Mouse (Mus musculus) cortical plate, adult 2 months (tissue): ENCODE data around the gene Dcaf1.

Experiments
- CTCF ChIP-seq: fragments of 200-500 bp; IDR thresholded peaks from 2 replicates; pipeline ENCODE4 v1.5.1; 2011; ENCODE audit warnings: mild to moderate bottlenecking, control low read depth, low read length; ENCODE audit not compliant: insufficient read depth; ENCODE audit errors: extremely low read depth
- POLR2A ChIP-seq: fragments of 200-500 bp; IDR thresholded peaks from 2 replicates; pipeline ENCODE4 v1.6.1; 2011; ENCODE audit warnings: mild to moderate bottlenecking, low read length, control low read depth; ENCODE audit not compliant: insufficient read depth; ENCODE audit errors: extremely low read depth

- TF ChIP-seq CTCF (no peak), POLR2A (no peak)
Measured at GRCm38 (mm10) chr9:106780086-106780485, 41.6 kb upstream of the Dcaf1 start.
